Mouse (Mus musculus) forebrain, embryonic 16.5 days (tissue): Measurements from ENCODE around the gene Srsf9. TPM values are rescaled to one million over a fixed set of nuclear protein-coding genes. Genes with fewer than 3 reads are reported as not detected.
"Not testable (repeated sequence)": the region's sequence is repeated elsewhere in the genome, so short reads cannot be mapped to it uniquely, and the experiment has no call there.

Source experiments
- ATAC-seq: fragments of 200-750 bp; cut with Nextera tagmentation; 2 replicates; pipeline ENCODE4 v1.8.0; 2017; ENCODE audit warnings: mild to moderate bottlenecking, moderate library complexity
- H3K27ac ChIP-seq: fragments of 300-500 bp; sonication (generic); 2 replicates; pipeline ENCODE4 v1.5.1; 2014; ENCODE audit warnings: low read length, control low read depth
- H3K27me3 ChIP-seq: fragments of 300-500 bp; sonication (generic); replicated peaks from 2 replicates; pipeline ENCODE4 v1.6.1; 2014; ENCODE audit warnings: low read length; ENCODE audit not compliant: control insufficient read depth, insufficient read depth
- H3K36me3 ChIP-seq: fragments of 300-500 bp; sonication (generic); 2 replicates; pipeline ENCODE4 v1.6.1; 2014; ENCODE audit not compliant: control insufficient read depth, insufficient read depth
- H3K4me1 ChIP-seq: fragments of 300-500 bp; sonication (generic); replicated peaks from 2 replicates; pipeline ENCODE4 v1.6.1; 2014; ENCODE audit warnings: low read length; ENCODE audit not compliant: control insufficient read depth, insufficient read depth
- H3K4me2 ChIP-seq: fragments of 300-500 bp; sonication (generic); 2 replicates; pipeline ENCODE4 v1.6.1; 2014; ENCODE audit warnings: mild to moderate bottlenecking, low read length, control low read depth
- H3K4me3 ChIP-seq: fragments of 300-500 bp; sonication (generic); replicated peaks from 2 replicates; pipeline ENCODE4 v1.5.1; 2014; ENCODE audit warnings: mild to moderate bottlenecking, low read length, control low read depth
- H3K9ac ChIP-seq: fragments of 300-500 bp; sonication (generic); replicated peaks from 2 replicates; pipeline ENCODE4 v1.6.1; 2014; ENCODE audit warnings: low read depth, low read length, control low read depth
- H3K9me3 ChIP-seq: fragments of 300-500 bp; sonication (generic); 2 replicates; pipeline ENCODE4 v1.6.1; 2016; ENCODE audit warnings: low read length; ENCODE audit not compliant: control insufficient read depth
- WGBS: fragments of 180-500 bp; shearing (Covaris S2); extraction: QIAGEN DNeasy Blood & Tissue Kit; methylation state at CpG from one replicate; pipeline ENCODE4 v1.1.7; 2014; 5-methylcytosine and 5-hydroxymethylcytosine counted together
- polyA plus RNA-seq: library from polyadenylated mRNA; unstranded; fragments of >200 nt; fragmentation: Nextera tagmentation; extraction: Ambion mirVana; gene quantifications from 2 replicates; pipeline ENCODE4 v1.2.1, GENCODE M21; 2015

The Srsf9 gene
- polyA plus RNA-seq, 1 experiment from 2014 or later = 165 TPM

- peak overlapping the region; percentile 53 for H3K4me2 ChIP-seq
- under 1% methylated on average over 45 of the region's 46 CpGs for WGBS
- H3K9ac ChIP-seq = peak overlapping the region; percentile 59
- no peaks in the 10 kb centered on the region for H3K27me3 ChIP-seq
- H3K4me3 ChIP-seq = peak overlapping the region; percentile 55
- peak; percentile 5 for ATAC-seq
- H3K9me3 ChIP-seq = no peaks in the 10 kb centered on the region
- H3K36me3 ChIP-seq = peaks cover 20% of the 10 kb centered on the region
- peak overlapping the region; percentile 87 for H3K27ac ChIP-seq
- H3K4me1 ChIP-seq = peaks cover 28% of the 10 kb centered on the region
Observed at GRCm38 (mm10) chr5:115300035-115300744, 26.8 kb upstream of the Srsf9 start.

- H3K4me3 ChIP-seq = peak within 1 kb of the TSS; percentile 55
- peak; percentile 99 for ATAC-seq
- under 1% methylated on average over 60 of the region's 66 CpGs for WGBS
Observed at GRCm38 (mm10) chr5:115300792-115301614, 26.0 kb upstream of the Srsf9 start, which contains the start of gene Dynll1. Dynll1 (minus strand) TSS chr5:115300999.

DNA sequence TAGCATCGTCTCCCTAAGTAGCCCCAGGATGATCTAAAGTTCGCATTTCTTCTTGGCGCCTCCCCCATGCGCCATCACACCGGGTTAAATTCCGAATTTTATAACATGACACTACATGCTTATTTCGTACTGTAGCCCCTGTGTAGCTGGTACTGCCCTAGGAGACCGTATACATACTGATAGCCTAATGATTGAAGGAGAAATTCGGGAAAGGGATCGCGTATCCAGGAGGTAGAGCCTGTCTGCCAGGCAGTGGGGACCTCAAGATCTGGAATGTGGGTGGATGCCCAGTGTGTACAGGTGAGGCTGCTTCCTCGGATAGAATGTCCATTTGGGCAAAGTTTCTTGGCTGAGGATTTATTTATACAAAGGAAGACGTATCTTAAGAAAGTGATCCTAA lies 25.4 kb upstream of the Srsf9 start:
- 29% methylated on average over 13 of the region's 13 CpGs for WGBS
- H3K27me3 ChIP-seq = no peaks in the 10 kb centered on the region
- peak overlapping the region; percentile 55 for H3K4me3 ChIP-seq

More at GRCm38 (mm10) chr5:115300792-115301614, 26.0 kb upstream of the Srsf9 start, which contains the start of gene Dynll1:
- Histone ChIP-seq H3K27ac (peak within 1 kb of the TSS; percentile 87), H3K27me3 (no peaks in the 10 kb centered on the region), H3K4me1 (peaks cover 28% of the 10 kb centered on the region), H3K4me2 (peak within 1 kb of the TSS; percentile 87), H3K9me3 (no peaks in the 10 kb centered on the region), H3K36me3 (peaks cover 14% of the 10 kb centered on the region), H3K9ac (peak within 1 kb of the TSS; percentile 65)

GRCm38 (mm10) chr5:115302190-115302589 lies 24.8 kb upstream of the Srsf9 start:
- not testable (repeated sequence) for H3K4me2 ChIP-seq, H3K4me3 ChIP-seq

More for the DNA sequence above, 25.4 kb upstream of the Srsf9 start:
- H3K4me1 ChIP-seq = peaks cover 28% of the 10 kb centered on the region
- no peak for ATAC-seq
- H3K27ac ChIP-seq = no peak overlapping the region; the same call in 1 of the 2 replicates
- peaks cover 9% of the 10 kb centered on the region; the same call in 1 of the 2 replicates for H3K36me3 ChIP-seq
- H3K9ac ChIP-seq = peak overlapping the region; percentile 65
- peak overlapping the region; percentile 87 for H3K4me2 ChIP-seq
- H3K9me3 ChIP-seq = no peaks in the 10 kb centered on the region

GRCm38 (mm10) chr5:115312354-115312753 lies 14.6 kb upstream of the Srsf9 start:
- Histone ChIP-seq H3K4me2 (no peak overlapping the region), H3K4me3 (no peak overlapping the region), H3K36me3 (no peaks in the 10 kb centered on the region), H3K9me3 (no peaks in the 10 kb centered on the region), H3K27ac (no peak overlapping the region), H3K4me1 (peaks cover 10% of the 10 kb centered on the region), H3K9ac (no peak overlapping the region), H3K27me3 (no peaks in the 10 kb centered on the region)
- 87% methylated on average over 4 of the region's 4 CpGs for WGBS
- no peak for ATAC-seq

More at GRCm38 (mm10) chr5:115302190-115302589, 24.8 kb upstream of the Srsf9 start:
- H3K9me3 ChIP-seq, H3K9ac ChIP-seq, ATAC-seq, H3K27ac ChIP-seq, H3K27me3 ChIP-seq, H3K36me3 ChIP-seq: not testable (repeated sequence)
- WGBS = 82% methylated on average over 5 of the region's 7 CpGs
- H3K4me1 ChIP-seq = peaks cover 25% of the 10 kb centered on the region

DNA sequence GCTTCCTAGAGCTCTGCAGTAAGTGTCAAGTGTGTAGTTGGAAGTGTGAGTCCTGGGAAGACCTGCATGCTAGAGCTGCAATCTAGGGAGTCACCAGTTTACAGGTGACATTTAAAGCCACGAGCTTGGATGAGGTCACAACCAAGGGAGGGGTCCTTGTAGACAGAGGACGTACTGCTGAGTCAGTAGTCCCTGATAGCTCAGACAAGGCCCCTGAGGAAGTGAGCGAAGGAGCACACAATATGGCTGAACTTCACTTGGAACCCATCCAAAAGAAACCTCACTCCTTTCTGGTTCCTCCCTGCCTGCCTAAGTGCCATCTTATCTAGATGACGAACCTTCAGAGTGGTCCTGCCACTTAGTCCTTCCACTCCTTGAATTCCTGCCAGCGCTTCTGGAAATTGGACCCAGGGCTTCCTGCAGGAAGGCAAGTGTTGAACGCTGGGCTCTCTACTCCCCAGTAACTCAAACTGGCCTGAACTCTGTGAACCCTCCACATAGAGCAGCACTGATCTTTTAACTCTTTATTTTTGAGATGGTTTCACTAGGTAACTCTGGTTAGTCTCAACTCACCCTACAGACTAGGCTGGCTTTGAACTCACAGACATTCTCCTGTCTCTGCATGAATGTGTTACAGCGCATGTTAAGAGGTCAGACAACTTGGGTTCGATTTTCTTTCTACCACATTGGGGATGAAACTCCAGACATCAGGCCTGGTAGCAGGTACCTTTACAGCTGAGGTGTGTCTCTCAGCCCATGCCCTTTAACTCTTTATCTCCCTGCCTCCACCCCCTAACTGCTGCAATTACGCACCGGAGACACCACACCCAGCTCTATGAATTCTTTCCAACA lies 13.9 kb upstream of the Srsf9 start:
- Histone ChIP-seq H3K9me3 (no peaks in the 10 kb centered on the region), H3K27me3 (no peaks in the 10 kb centered on the region), H3K4me2 (no peak overlapping the region), H3K4me3 (no peak overlapping the region), H3K9ac (no peak overlapping the region), H3K27ac (no peak overlapping the region), H3K36me3 (no peaks in the 10 kb centered on the region), H3K4me1 (peaks cover 17% of the 10 kb centered on the region)
- WGBS = 75% methylated on average over 10 of the region's 10 CpGs
- ATAC-seq = no peak

DNA sequence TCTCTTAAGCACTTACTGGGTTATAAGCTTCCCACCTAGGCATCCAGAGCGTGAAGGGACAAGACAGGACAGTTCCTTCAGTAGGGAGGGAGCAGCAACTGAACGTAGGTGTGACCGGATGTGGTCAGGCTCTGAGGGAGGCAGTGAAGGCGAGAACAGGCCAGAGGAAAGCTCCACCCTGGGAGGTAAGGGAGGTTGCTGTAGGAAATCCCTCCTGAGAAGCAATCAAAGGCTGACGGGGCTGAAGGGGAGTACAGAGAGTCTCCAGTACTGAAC lies 13.4 kb upstream of the Srsf9 start:
- H3K4me3 ChIP-seq = no peak overlapping the region
- H3K4me2 ChIP-seq = no peak overlapping the region
- no peak for ATAC-seq
- no peak overlapping the region for H3K27ac ChIP-seq
- peaks cover 22% of the 10 kb centered on the region for H3K4me1 ChIP-seq
- no peak overlapping the region for H3K9ac ChIP-seq
- WGBS = 47% methylated on average over 5 of the region's 5 CpGs
- no peaks in the 10 kb centered on the region for H3K9me3 ChIP-seq
- no peaks in the 10 kb centered on the region for H3K27me3 ChIP-seq
- H3K36me3 ChIP-seq = no peaks in the 10 kb centered on the region

DNA sequence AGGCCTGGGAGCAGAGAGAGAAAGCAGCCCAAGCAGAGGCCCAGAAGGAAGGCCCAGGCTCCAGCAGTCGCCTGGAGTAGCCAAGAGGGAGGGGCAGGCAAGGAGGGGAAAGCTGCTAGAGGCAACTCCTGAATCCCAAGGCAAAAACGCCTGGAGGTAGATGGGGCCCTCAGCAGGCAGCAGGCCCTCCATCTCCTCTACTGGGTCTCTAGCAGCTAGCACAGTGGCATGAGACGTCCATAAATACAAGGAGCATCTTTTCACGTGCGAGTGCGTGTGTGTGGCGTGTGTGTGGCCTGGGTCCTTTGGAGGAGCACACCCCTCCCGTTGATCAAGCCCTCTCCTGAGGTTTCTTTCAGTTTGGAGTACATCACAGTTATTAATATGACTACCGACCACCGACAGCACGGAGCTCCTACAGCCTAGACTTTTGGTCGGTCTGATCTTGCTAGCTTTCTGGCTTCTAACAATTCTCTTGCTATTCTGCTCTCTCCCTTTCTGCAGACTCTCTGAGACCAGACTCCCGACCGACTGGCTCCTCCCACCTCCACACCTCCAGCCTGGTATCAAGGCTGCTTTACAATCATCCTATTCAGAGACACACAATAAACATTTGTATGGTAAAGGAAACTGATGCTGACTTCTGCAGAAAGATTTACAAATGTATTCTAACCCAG lies 9.9 kb upstream of the Srsf9 start:
- 7% methylated on average over 14 of the region's 14 CpGs for WGBS
- H3K9ac ChIP-seq = peak overlapping the region; percentile 50
- peaks cover 35% of the 10 kb centered on the region for H3K4me1 ChIP-seq
- H3K27me3 ChIP-seq = no peaks in the 10 kb centered on the region
- ATAC-seq = peak; percentile 29; the same call in 1 of the 2 replicates
- H3K36me3 ChIP-seq = no peaks in the 10 kb centered on the region
- H3K4me2 ChIP-seq = no peak overlapping the region
- no peaks in the 10 kb centered on the region for H3K9me3 ChIP-seq
- H3K27ac ChIP-seq = peak overlapping the region; percentile 80
- no peak overlapping the region for H3K4me3 ChIP-seq
